Mouse (Mus musculus): Measurements from ENCODE around the gene Csrp1.

DNA sequence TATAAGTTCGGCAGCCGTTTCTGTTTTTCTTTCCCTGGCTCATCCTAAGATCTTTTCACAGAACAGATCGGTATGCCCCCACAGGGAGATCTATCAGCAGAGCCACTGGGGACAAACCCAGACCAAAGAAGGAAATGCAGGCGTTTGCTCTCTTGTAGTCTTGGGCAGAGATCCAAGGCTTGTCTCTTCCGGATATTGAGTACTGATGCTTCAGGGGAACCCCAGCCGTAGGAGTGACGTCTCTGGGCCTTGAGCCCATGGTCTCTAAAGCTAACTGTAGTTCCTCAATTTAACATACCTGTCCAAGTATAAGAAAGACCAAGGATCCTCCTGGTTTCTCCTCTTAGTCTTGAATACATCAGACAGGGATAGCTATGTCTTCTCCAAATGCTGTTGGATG, 6.1 kb downstream of the Csrp1 start:
- TF ChIP-seq CTCF (IDR thresholded peaks at IDR 0.05; ENCODE audit: borderline replicate concordance, control insufficient read depth, extremely low read depth, insufficient read depth, low read length, poor library complexity) (no peak), POLR2A (IDR thresholded peaks at IDR 0.05; ENCODE audit: control insufficient read depth, extremely low read depth, insufficient read depth, low read length, poor library complexity) (no peak)

All from thymus, adult 2 months (tissue).